Mouse (Mus musculus) E14TG2a.4 (cell line): ENCODE measurements around the gene Iqcc.

Experiments used
- CTCF ChIP-seq: conservative IDR thresholded peaks from 2 replicates; pipeline ENCODE4 v1.5.1; 2014; ENCODE audit warnings: low read length
- NANOG ChIP-seq: IDR thresholded peaks from 2 replicates; pipeline ENCODE4 v1.6.1; 2014; ENCODE audit warnings: borderline replicate concordance, low read length, mixed read lengths
- POU5F1 ChIP-seq: IDR thresholded peaks from 2 replicates; pipeline ENCODE4 v1.6.1; 2014; ENCODE audit warnings: low read length, borderline replicate concordance

GRCm38 (mm10) chr4:129575171-129575844 is 43.6 kb downstream of the Iqcc start:
- TF ChIP-seq CTCF (no peak), NANOG (no peak), POU5F1 (no peak)
